8 mouse cellular contexts compared by ENCODE assay signal in the genomic region with DNA sequence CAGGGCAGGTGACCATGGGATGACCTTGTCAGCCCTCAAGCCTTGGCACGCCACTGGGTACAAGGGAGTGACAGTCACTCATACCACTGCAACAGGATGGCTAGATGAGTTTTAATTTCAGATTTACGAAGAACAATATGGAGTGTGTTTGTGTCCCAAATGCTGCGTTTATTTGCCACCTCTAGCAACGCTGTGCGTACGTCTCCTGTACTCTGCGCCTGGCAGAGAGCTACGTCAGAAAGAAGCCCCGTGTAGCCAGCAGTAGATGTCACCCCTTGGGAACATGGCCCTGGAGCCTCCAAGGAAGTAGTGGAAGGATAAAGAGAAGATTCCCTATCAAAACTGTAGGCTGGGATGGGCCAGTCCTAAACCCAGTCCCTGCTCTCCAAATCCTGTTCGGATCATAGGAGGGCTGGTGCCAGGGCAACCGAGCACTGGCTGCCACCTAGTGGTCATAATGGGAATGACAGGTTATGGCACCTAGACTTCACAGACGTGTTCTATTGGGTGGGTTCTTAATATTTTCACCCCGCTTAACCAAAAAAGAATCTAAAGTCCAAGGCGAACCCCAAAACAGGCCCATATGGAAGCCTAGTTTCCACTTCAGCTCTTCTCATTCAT. TPM values are rescaled to one million over a fixed set of nuclear protein-coding genes. Genes with fewer than 3 reads are reported as not detected.
DNase-seq lines count a peak whose midpoint lies in the region; ATAC-seq lines count a peak whose summit lies in the region.

No protein-coding gene starts in this region.

- H3K9ac ChIP-seq in limb, embryonic 11.5 days (ENCODE audit: low read length): no peak overlapping the region
- H3K9ac ChIP-seq in stomach, embryonic 14.5 days (replicated peaks; ENCODE audit: low read depth, low read length): no peak overlapping the region

- DNase-seq in urinary bladder, postnatal 14 days (ENCODE audit: low spot score): peak; percentile 74
- no peak for DNase-seq in urinary bladder, postnatal 10 days (ENCODE audit: low spot score)
- DNase-seq in cerebellum, adult 9-11 months: peak; percentile 59
- DNase-seq in kidney, adult 18-20 months: peak; percentile 73
- peak; percentile 84 for DNase-seq in limb, embryonic 11.5 days (ENCODE audit: low spot score)

- no peaks in the 10 kb centered on the region for H3K36me3 ChIP-seq in limb, embryonic 11.5 days (ENCODE audit: control insufficient read depth, insufficient read depth, low read length)
- no peaks in the 10 kb centered on the region for H3K36me3 ChIP-seq in stomach, embryonic 14.5 days (ENCODE audit: control insufficient read depth, insufficient read depth, low read length)

- ATAC-seq in frontal cortex, adult (ENCODE audit: low TSS enrichment): peak; percentile 77
- ATAC-seq in limb, embryonic 11.5 days (ENCODE audit: insufficient number of reproducible peaks, low FRiP score, low TSS enrichment, low read depth): no peak
- 0 out of 2 replicates have a peak, but pooled peaks have one; percentile 70 for ATAC-seq in monocyte, adult 5-6 weeks (replicated peaks; ENCODE audit: insufficient number of reproducible peaks, low FRiP score, low TSS enrichment, poor library complexity, severe bottlenecking)
- ATAC-seq in stomach, embryonic 14.5 days (ENCODE audit: insufficient number of reproducible peaks, insufficient read depth, low FRiP score, low read depth): 0 out of 2 replicates have a peak, but pooled peaks have one; percentile 49

- H3K27me3 ChIP-seq in limb, embryonic 11.5 days (ENCODE audit: control insufficient read depth, insufficient read depth, low read length): no peaks in the 10 kb centered on the region
- H3K27me3 ChIP-seq in stomach, embryonic 14.5 days (ENCODE audit: control insufficient read depth, insufficient read depth, low read length): no peaks in the 10 kb centered on the region

- WGBS in limb, embryonic 11.5 days: 57% methylated on average over 14 of the region's 14 CpGs
- 57% methylated on average over 14 of the region's 14 CpGs for WGBS in stomach, embryonic 14.5 days

- no peak overlapping the region for H3K4me2 ChIP-seq in limb, embryonic 11.5 days (ENCODE audit: low read depth, severe bottlenecking)
- no peak overlapping the region for H3K4me2 ChIP-seq in stomach, embryonic 14.5 days (replicated peaks; ENCODE audit: low read depth, low read length)

- no peak overlapping the region for H3K27ac ChIP-seq in limb, embryonic 11.5 days (replicated peaks; ENCODE audit: low read depth, low read length)
- no peak overlapping the region for H3K27ac ChIP-seq in stomach, embryonic 14.5 days (ENCODE audit: low read length)

- peaks cover 3% of the 10 kb centered on the region; the same call in 1 of the 2 replicates for H3K9me3 ChIP-seq in limb, embryonic 11.5 days (ENCODE audit: control insufficient read depth, low read length)
- H3K9me3 ChIP-seq in stomach, embryonic 14.5 days (ENCODE audit: control insufficient read depth, low read depth, low read length): 0 out of 2 replicates have a peak, but pooled peaks cover 2% of the 10 kb centered on the region

- H3K4me1 ChIP-seq in limb, embryonic 11.5 days (ENCODE audit: control insufficient read depth, insufficient read depth, low read length): no peaks in the 10 kb centered on the region
- H3K4me1 ChIP-seq in stomach, embryonic 14.5 days (ENCODE audit: control insufficient read depth, insufficient read depth, low read length): no peaks in the 10 kb centered on the region

- no peak overlapping the region for H3K4me3 ChIP-seq in limb, embryonic 11.5 days (ENCODE audit: low read depth, low read length)
- no peak overlapping the region for H3K4me3 ChIP-seq in stomach, embryonic 14.5 days (ENCODE audit: low read depth, low read length)

RNA-seq across cellular contexts. Expression of a gene that starts 37.0 kb away (rescaled TPM):
- 20.5 and 21.8 TPM in 2 replicates for polyA plus RNA-seq in limb, embryonic 11.5 days (2014; fragmentation: Nextera tagmentation; extraction: Ambion mirVana)
- total RNA-seq in monocyte, adult 5-6 weeks (2017): not detected in 3 replicates
- polyA plus RNA-seq in stomach, embryonic 14.5 days (2014; fragmentation: Nextera tagmentation; extraction: Ambion mirVana): 105 and 114 TPM in 2 replicates
